Mouse (Mus musculus): ENCODE data around the gene Tmed6.

- peak; percentile 53; the same call in 1 of the 2 replicates for TF ChIP-seq CTCF (IDR thresholded peaks at IDR 0.05; ENCODE audit: borderline replicate concordance, control insufficient read depth, extremely low read depth, insufficient read depth, low read length, poor library complexity)
- TF ChIP-seq POLR2A (IDR thresholded peaks at IDR 0.05; ENCODE audit: control insufficient read depth, extremely low read depth, insufficient read depth, low read length, poor library complexity), result no peak
Measured at GRCm38 (mm10) chr8:107104547-107104946, 39.1 kb upstream of the Tmed6 start.

Data from thymus, adult 2 months (tissue).